Mouse (Mus musculus) cerebellum, adult 11-12 months (tissue): ENCODE results near the gene Tut1.
"Not testable (repeated sequence)": the region's sequence is repeated elsewhere in the genome, so short reads cannot be mapped to it uniquely, and the experiment has no call there.

Experiments used
- DNase-seq: peaks from one replicate; pipeline ENCODE4 v3.0.0; 2022

Gene Tut1

GRCm38 (mm10) chr19:8984255-8984868 lies 30.7 kb downstream of the Tut1 start:
- no peak for DNase-seq

GRCm38 (mm10) chr19:8985891-8986290 lies 32.2 kb downstream of the Tut1 start:
- no peak for DNase-seq

DNA sequence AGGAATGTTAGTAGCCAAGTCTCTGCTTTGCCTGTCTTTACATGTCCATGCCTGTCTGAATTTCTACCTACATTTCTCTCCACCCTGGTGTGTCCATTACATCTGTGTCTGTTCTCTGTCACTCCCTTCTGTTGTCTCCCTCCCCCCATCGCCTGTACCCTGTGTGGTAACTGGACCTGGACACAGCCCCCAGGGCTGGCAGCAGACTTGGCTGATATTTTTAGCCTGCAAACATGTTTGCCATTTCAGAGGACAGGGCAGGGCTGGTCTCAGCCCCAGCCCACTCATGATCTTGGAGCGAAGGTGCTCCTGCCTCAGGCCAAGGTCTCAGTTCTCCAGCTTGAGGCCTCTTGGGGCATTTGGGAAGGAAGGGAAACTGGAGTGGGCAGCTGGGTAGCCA lies 34.2 kb downstream of the Tut1 start:
- DNase-seq = no peak

DNA sequence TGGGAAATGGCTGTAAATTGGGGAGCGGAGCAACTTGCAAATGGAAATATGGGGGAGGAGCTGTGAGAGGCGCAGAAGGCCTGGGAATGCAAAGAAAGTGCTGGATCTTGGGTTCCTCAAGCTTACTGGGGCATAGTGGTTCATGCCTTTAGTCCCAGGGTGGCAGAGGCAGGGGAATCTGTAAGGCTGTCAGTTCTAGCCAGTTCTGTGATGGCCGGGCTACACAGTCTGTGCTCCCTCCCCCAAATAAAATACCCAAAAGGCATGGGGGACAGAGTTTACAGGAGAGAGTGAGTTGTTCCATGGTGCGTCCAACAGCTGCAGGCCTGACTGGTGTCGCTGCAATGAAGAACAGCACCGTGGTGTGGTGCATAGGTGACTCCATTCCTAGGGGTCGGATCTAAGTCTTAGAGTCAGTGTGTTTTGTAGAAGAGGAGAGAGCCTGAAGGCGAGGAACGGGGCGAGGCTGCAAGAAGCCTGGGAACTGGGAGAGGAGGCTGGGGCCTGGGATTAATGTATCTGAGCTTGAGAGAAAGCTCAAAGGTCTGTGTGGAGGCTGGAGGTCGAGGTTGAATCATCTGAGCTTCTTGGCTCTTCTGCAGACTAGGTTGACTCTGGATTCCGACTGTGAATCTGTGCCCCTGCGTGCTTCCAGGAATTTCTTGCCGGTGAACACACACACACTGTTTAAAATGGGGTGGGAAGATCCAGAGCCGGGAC lies 34.9 kb downstream of the Tut1 start:
- no peak for DNase-seq

DNA sequence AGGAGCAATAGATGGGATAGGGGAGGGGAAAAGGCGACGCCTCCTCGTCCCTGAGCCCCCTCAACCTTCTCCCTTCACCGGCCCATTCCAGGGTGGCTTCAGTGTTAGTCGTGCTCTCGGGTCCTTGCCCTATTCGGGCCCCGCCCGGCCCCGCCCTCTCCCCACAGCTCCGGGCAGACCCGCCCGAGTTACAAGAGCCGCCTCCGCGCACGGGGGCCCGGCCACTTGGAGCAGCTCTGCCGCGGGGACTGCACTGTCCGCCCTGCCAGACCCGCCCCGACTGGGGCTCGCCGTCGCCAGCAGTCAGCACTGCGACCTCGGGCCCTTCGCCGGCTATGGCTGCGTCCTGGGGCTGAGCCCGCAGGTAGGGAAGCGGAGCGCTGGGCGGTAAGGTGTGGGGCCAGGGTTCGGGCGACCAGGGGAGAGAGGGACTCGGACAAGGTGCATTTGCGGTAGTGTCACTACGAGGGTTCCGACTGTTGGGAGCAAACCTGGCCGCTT lies 35.5 kb downstream of the Tut1 start, which contains the start of gene Ahnak:
Gene Ahnak, plus strand, starts transcription at position 219 of the 501 bp plus-strand sequence.
- DNase-seq = no peak

DNA sequence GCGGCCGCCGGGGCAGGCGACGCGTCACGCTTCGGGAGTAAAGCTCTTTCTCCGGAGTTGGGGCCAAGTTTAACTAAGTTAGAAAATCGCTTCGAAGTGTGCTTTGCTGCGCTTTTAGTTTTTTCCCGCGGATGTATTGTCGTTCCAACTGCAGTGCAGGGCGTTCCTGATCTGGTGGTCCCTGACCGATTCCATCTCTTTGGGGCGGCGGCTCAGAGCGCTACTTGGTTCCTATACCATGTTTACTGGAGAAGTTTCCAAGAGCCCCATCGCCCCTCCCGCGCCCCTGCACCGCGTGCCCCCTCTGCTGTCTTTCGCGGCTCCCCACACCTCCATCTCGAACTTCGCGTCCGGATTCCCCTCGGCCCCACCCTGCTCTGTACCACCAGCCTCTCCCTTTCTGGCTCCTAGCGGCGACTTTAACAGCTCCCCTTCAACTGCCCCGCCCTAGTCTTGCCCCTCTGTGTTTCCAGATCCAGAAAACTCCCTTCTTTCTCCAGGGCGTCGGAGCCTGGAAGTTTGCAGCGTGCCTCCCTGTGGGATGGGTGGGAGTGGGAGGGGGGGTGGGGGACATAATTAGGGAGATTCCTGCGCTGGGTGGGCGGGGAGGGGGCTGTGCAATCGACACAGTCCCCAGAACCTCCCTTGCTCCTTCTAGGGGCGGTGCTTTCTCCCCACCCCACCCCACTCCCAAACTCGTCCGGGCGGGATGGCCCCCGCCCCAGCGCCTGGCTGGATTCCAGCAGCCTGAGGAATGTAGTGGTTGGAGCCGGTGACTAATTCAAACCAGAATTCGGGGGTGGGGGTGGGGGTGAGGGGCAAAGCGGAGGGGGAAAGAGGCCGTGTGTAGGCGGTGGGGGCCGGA lies 36.2 kb downstream of the Tut1 start:
- no peak for DNase-seq

GRCm38 (mm10) chr19:8990432-8991102 lies 36.9 kb downstream of the Tut1 start:
- no peak for DNase-seq

- DNase-seq = no peak
Observed at GRCm38 (mm10) chr19:8991245-8991870, 37.7 kb downstream of the Tut1 start.

GRCm38 (mm10) chr19:8991871-8992735 lies 38.5 kb downstream of the Tut1 start:
- no peak for DNase-seq

GRCm38 (mm10) chr19:8992769-8993624 lies 39.4 kb downstream of the Tut1 start:
- DNase-seq = no peak

- no peak for DNase-seq
Observed at GRCm38 (mm10) chr19:8993625-8993912, 39.9 kb downstream of the Tut1 start.

GRCm38 (mm10) chr19:8994813-8995607 lies 41.4 kb downstream of the Tut1 start:
- DNase-seq = no peak

- no peak for DNase-seq
Observed at GRCm38 (mm10) chr19:8996601-8997000, 43.0 kb downstream of the Tut1 start.

DNA sequence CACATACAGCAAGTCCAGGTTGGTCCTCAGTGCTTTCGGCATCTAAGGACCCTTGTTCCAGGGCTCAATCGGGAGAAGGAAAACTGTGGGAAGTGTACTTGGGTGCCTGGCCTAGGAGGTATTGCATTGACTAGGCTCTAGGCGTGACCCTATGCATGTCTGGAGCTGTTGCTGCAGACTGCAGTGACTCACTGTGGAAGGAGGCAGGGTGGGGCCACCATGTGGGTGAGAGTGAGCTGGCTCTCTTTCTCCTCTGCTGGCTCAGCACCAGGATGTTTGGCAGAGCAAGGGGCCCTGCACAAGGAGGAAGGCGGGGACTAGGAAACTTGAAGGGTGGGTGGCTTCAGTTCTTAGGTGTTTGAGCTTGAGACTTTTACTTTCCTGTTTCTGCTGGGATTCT lies 43.9 kb downstream of the Tut1 start:
- no peak for DNase-seq

- DNase-seq = no peak
Observed at GRCm38 (mm10) chr19:8998546-8998945, 44.9 kb downstream of the Tut1 start.

- DNase-seq = no peak
Observed at GRCm38 (mm10) chr19:8999223-8999622, 45.6 kb downstream of the Tut1 start.

GRCm38 (mm10) chr19:9006915-9007314 lies 53.3 kb downstream of the Tut1 start:
- DNase-seq = not testable (repeated sequence)
